Mouse (Mus musculus) myocyte (in vitro differentiated cells): ENCODE measurements around the gene Gtf3c1.

Source experiments
- E2F4 ChIP-seq: IDR thresholded peaks from one replicate; pipeline ENCODE4 v1.6.1; 2011; ENCODE audit warnings: mild to moderate bottlenecking, control low read depth, moderate library complexity; ENCODE audit not compliant: insufficient read depth
- MAX ChIP-seq: IDR thresholded peaks from one replicate; pipeline ENCODE4 v1.6.1; 2011; ENCODE audit warnings: low read depth, mild to moderate bottlenecking, control low read depth
- MYOD1 ChIP-seq, 3 experiments: IDR thresholded peaks; one replicate each; pipeline ENCODE4 v1.6.1; 2011; ENCODE audit warnings: control low read depth in 2 of 3, low read depth in 2 of 3, mild to moderate bottlenecking in 2 of 3, moderate library complexity in 1 of 3; ENCODE audit not compliant: insufficient read length in 2 of 3, control insufficient read depth in 1 of 3
- MYOG ChIP-seq, 3 experiments: IDR thresholded peaks; one replicate each; pipeline ENCODE4 v1.6.1; 2011; ENCODE audit warnings: control low read depth in 2 of 3, low read depth in 2 of 3, mild to moderate bottlenecking in 2 of 3; ENCODE audit not compliant: insufficient read length in 2 of 3, control insufficient read depth in 1 of 3, insufficient read depth in 1 of 3
- POLR2A ChIP-seq: IDR thresholded peaks from one replicate; pipeline ENCODE4 v1.6.1; 2011; ENCODE audit warnings: low read depth, mild to moderate bottlenecking, control low read depth, moderate library complexity; ENCODE audit not compliant: insufficient read length
- TCF12 ChIP-seq: IDR thresholded peaks from one replicate; pipeline ENCODE4 v1.6.1; 2011; ENCODE audit warnings: mild to moderate bottlenecking, control low read depth; ENCODE audit not compliant: poor library complexity, insufficient read depth, severe bottlenecking
- USF1 ChIP-seq: IDR thresholded peaks from one replicate; pipeline ENCODE4 v1.6.1; 2011; ENCODE audit warnings: low read depth, mild to moderate bottlenecking, control low read depth, moderate library complexity

- no peak for TF ChIP-seq USF1
- no peak for TF ChIP-seq MAX
- no peak for TF ChIP-seq POLR2A
- TF ChIP-seq MYOG (IDR thresholded peaks at IDR 0.05; ENCODE audit: control insufficient read depth in 1 of 3, insufficient read depth in 1 of 3, insufficient read length in 2 of 3, low read depth in 2 of 3), result no peak
- no peak for TF ChIP-seq TCF12
- TF ChIP-seq MYOD1 (IDR thresholded peaks at IDR 0.05; ENCODE audit: control insufficient read depth in 1 of 3, insufficient read length in 2 of 3, low read depth in 2 of 3), result no peak
- no peak for TF ChIP-seq E2F4
These were observed 82.4 kb downstream of the Gtf3c1 start for GRCm38 (mm10) chr7:125625219-125625618.
